Mouse (Mus musculus): Measurements from ENCODE around the gene Ncl.
A peak's percentile ranks its signal among the peaks of the same experiment; 100 is the strongest.

The Ncl gene

GRCm38 (mm10) chr1:86311467-86312005, 47.7 kb downstream of the Ncl start:
- DNase-seq = no peak

GRCm38 (mm10) chr1:86310536-86311310, 48.5 kb downstream of the Ncl start:
- no peak for DNase-seq

- no peak for DNase-seq
Measured at GRCm38 (mm10) chr1:86309270-86309833, 49.8 kb downstream of the Ncl start.

GRCm38 (mm10) chr1:86307871-86308641, 51.1 kb downstream of the Ncl start:
- no peak for DNase-seq

- DNase-seq = no peak
Measured at GRCm38 (mm10) chr1:86307177-86307762, 51.9 kb downstream of the Ncl start.

- no peak for DNase-seq
Measured at GRCm38 (mm10) chr1:86306686-86307085, 52.5 kb downstream of the Ncl start.

- peak in 1 of 2 experiments; percentile 11 for DNase-seq
Measured at GRCm38 (mm10) chr1:86303873-86304250, 55.3 kb downstream of the Ncl start.

GRCm38 (mm10) chr1:86303063-86303872, 55.9 kb downstream of the Ncl start:
- DNase-seq = peak; percentile 45 to 60

GRCm38 (mm10) chr1:86302532-86302931, 56.7 kb downstream of the Ncl start, which contains the start of gene B3gnt7:
Gene B3gnt7, plus strand, starts transcription at chr1:86302832.
- no peak for DNase-seq

GRCm38 (mm10) chr1:86301221-86302091, 57.7 kb downstream of the Ncl start:
- DNase-seq = no peak

- DNase-seq = no peak
Measured at GRCm38 (mm10) chr1:86300731-86301130, 58.5 kb downstream of the Ncl start.

GRCm38 (mm10) chr1:86300093-86300492, 59.1 kb downstream of the Ncl start:
- DNase-seq = no peak

Data from cerebellum, postnatal 25 days (tissue).